Mouse (Mus musculus): ENCODE results near the gene Scamp1.

DNA sequence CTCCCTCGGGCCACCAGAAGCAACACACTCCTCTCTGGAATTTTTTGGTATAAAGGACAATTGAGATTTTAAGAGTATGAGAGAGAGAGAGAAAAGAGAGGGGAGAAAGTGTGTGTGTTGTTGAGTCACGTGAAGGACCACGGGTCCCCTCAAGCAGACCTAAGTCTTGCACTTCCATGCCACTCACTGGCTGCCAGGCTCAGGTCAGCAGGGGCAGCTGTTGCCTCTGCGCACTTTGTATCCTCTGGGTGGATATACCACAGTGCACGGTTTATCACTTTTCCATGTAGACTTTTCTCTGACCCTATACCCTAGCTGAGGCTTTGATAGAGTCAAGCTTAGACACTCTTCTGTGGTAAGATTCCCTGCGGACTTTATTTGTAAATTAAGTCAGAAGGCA lies 100.0 kb downstream of the Scamp1 start:
- no peak for TF ChIP-seq TAL1 (IDR thresholded peaks at IDR 0.05; ENCODE audit: low read length)
- TF ChIP-seq GATA1 (IDR thresholded peaks at IDR 0.05; ENCODE audit: low read length), result no peak
